Comparison of ENCODE assay signal across 8 mouse cellular contexts in the genomic region with DNA sequence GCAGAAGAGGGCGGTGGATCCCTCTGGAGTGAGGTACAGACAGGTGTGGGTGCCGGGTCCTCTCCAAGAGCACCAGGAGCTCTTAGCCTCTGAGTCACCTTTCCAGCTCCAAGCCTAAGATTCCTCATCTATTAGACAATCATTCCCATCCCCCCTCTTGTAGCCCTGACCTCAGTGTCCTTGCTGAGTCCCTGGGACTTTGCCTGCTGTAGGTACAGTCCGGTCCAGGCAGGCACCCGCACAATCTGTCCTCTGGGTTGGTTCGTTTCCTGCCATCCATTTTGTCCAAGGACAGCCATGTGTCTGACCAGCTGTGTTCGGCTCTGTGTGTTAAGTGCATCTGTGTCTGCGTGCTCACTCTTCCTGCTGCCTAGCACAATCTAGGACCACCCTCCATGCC. TPM values are rescaled to one million over a fixed set of nuclear protein-coding genes. Genes with fewer than 3 reads are reported as not detected.
DNase-seq lines count a peak whose midpoint lies in the region; ATAC-seq and TF ChIP-seq lines count a peak whose summit lies in the region.

No protein-coding gene starts in this region.

- H3K9me3 ChIP-seq in heart, embryonic 16.5 days (replicated peaks; ENCODE audit: control insufficient read depth, low read length) = no peaks in the 10 kb centered on the region; the same call in 1 of the 2 replicates
- no peaks in the 10 kb centered on the region for H3K9me3 ChIP-seq in ES-Bruce4 (replicated peaks; ENCODE audit: control insufficient read depth, insufficient read depth, low read length, poor library complexity, severe bottlenecking)
- no peaks in the 10 kb centered on the region for H3K9me3 ChIP-seq in embryonic facial prominence, embryonic 12.5 days
- no peaks in the 10 kb centered on the region for H3K9me3 ChIP-seq in limb, embryonic 12.5 days

- H3K4me3 ChIP-seq in heart, embryonic 16.5 days (ENCODE audit: low read length) = no peak overlapping the region
- H3K4me3 ChIP-seq in ES-Bruce4 (ENCODE audit: low read depth, low read length) = peak overlapping the region; percentile 14
- no peak overlapping the region for H3K4me3 ChIP-seq in embryonic facial prominence, embryonic 12.5 days
- no peak overlapping the region for H3K4me3 ChIP-seq in limb, embryonic 12.5 days (replicated peaks)

- no peak for TF ChIP-seq POLR2A in ES-Bruce4 (IDR thresholded peaks at IDR 0.05; ENCODE audit: insufficient read depth, low read length)

- no peaks in the 10 kb centered on the region for H3K27me3 ChIP-seq in heart, embryonic 16.5 days (ENCODE audit: control insufficient read depth, insufficient read depth, low read length)
- H3K27me3 ChIP-seq in ES-Bruce4 (ENCODE audit: control insufficient read depth, insufficient read depth, low read length, poor library complexity, severe bottlenecking) = no peaks in the 10 kb centered on the region
- H3K27me3 ChIP-seq in embryonic facial prominence, embryonic 12.5 days = no peaks in the 10 kb centered on the region
- no peaks in the 10 kb centered on the region for H3K27me3 ChIP-seq in limb, embryonic 12.5 days

- 65% methylated on average over 7 of the region's 7 CpGs for WGBS in heart, embryonic 16.5 days
- WGBS in embryonic facial prominence, embryonic 12.5 days = 71% methylated on average over 7 of the region's 7 CpGs
- WGBS in limb, embryonic 12.5 days = 82% methylated on average over 7 of the region's 7 CpGs

- peaks cover 20% of the 10 kb centered on the region for H3K36me3 ChIP-seq in heart, embryonic 16.5 days (ENCODE audit: control insufficient read depth, insufficient read depth)
- peaks cover 27% of the 10 kb centered on the region for H3K36me3 ChIP-seq in ES-Bruce4 (ENCODE audit: control insufficient read depth, insufficient read depth, low read length, poor library complexity, severe bottlenecking)
- peaks cover 33% of the 10 kb centered on the region for H3K36me3 ChIP-seq in embryonic facial prominence, embryonic 12.5 days
- peaks cover 38% of the 10 kb centered on the region for H3K36me3 ChIP-seq in limb, embryonic 12.5 days

- TF ChIP-seq CTCF in ES-Bruce4 (IDR thresholded peaks at IDR 0.05; ENCODE audit: low read depth, low read length) = peak; percentile 32

- H3K4me1 ChIP-seq in heart, embryonic 16.5 days (ENCODE audit: control insufficient read depth, insufficient read depth, low read length) = peaks cover 11% of the 10 kb centered on the region
- H3K4me1 ChIP-seq in ES-Bruce4 (ENCODE audit: control insufficient read depth, insufficient read depth, low read length) = peaks cover 2% of the 10 kb centered on the region
- peaks cover 12% of the 10 kb centered on the region; the same call in 1 of the 2 replicates for H3K4me1 ChIP-seq in embryonic facial prominence, embryonic 12.5 days
- H3K4me1 ChIP-seq in limb, embryonic 12.5 days (replicated peaks) = peaks cover 13% of the 10 kb centered on the region

- no peak for DNase-seq in heart, postnatal 25 days (ENCODE audit: low spot score)
- DNase-seq in layer of hippocampus, postnatal 25 days (ENCODE audit: extremely low spot score in 1 of 2, low spot score in 1 of 2) = no peak

- peak overlapping the region; percentile 63 for H3K27ac ChIP-seq in heart, embryonic 16.5 days (ENCODE audit: low read length)
- H3K27ac ChIP-seq in ES-Bruce4 (ENCODE audit: insufficient read depth, low read length) = peak overlapping the region; percentile 71
- peak overlapping the region; percentile 69 for H3K27ac ChIP-seq in embryonic facial prominence, embryonic 12.5 days
- H3K27ac ChIP-seq in limb, embryonic 12.5 days = peak overlapping the region; percentile 88

- peak; percentile 71; the same call in 1 of the 2 replicates for TF ChIP-seq EP300 in ES-Bruce4 (IDR thresholded peaks at IDR 0.05; ENCODE audit: insufficient read depth, low read depth, low read length)

- ATAC-seq in heart, embryonic 16.5 days (replicated peaks; ENCODE audit: extremely low read depth, insufficient read depth, low FRiP score) = 0 out of 2 replicates have a peak, but pooled peaks have one; percentile 1
- 0 out of 2 replicates have a peak, but pooled peaks have one; percentile 12 for ATAC-seq in embryonic facial prominence, embryonic 12.5 days (ENCODE audit: insufficient number of reproducible peaks, insufficient read depth, low FRiP score, low TSS enrichment)
- ATAC-seq in limb, embryonic 12.5 days (ENCODE audit: insufficient number of reproducible peaks, insufficient read depth, low FRiP score, low TSS enrichment, low read depth) = 0 out of 2 replicates have a peak, but pooled peaks have one; percentile 20
- ATAC-seq in erythroid progenitor cell, adult 5-6 weeks (replicated peaks; ENCODE audit: low FRiP score, poor library complexity, severe bottlenecking) = no peak
- no peak for ATAC-seq in cerebellum, adult (ENCODE audit: insufficient number of reproducible peaks, low FRiP score, low TSS enrichment)

- no peak overlapping the region for H3K9ac ChIP-seq in heart, embryonic 16.5 days (ENCODE audit: low read length)
- peak overlapping the region; percentile 2; the same call in 1 of the 2 replicates for H3K9ac ChIP-seq in ES-Bruce4 (ENCODE audit: low read depth, poor library complexity, severe bottlenecking)
- H3K9ac ChIP-seq in embryonic facial prominence, embryonic 12.5 days = no peak overlapping the region
- H3K9ac ChIP-seq in limb, embryonic 12.5 days (replicated peaks) = no peak overlapping the region

- H3K4me2 ChIP-seq in heart, embryonic 16.5 days (ENCODE audit: low read depth, low read length) = no peak overlapping the region
- no peak overlapping the region for H3K4me2 ChIP-seq in embryonic facial prominence, embryonic 12.5 days (replicated peaks)
- no peak overlapping the region; the same call in 1 of the 2 replicates for H3K4me2 ChIP-seq in limb, embryonic 12.5 days

- intact Hi-C loops in heart, postnatal 25 days (cut with DNase I) = no loop called here

RNA-seq across cellular contexts. Expression of a gene that starts 12.5 kb away (rescaled TPM):
- 19.7 and 21.5 TPM in 2 replicates for polyA plus RNA-seq in heart, embryonic 16.5 days (2015; fragmentation: Nextera tagmentation; extraction: Ambion mirVana)
- 1 to 10 TPM; 5.7 to 6.0 TPM for total RNA-seq in heart, postnatal 25 days (2021)
- polyA plus RNA-seq in ES-Bruce4 (2011; ENCODE audit: insufficient read depth, insufficient read length, low read depth, missing spikeins) = 35.9 and 39.3 TPM in 2 replicates
- 32.8 and 34.6 TPM in 2 replicates for polyA plus RNA-seq in embryonic facial prominence, embryonic 12.5 days (2016; fragmentation: Nextera tagmentation; extraction: Ambion mirVana)
- 35.2 and 35.3 TPM in 2 replicates for polyA plus RNA-seq in limb, embryonic 12.5 days (2016; fragmentation: Nextera tagmentation; extraction: Ambion mirVana)
- 4.0 and 9.6 TPM in 2 replicates for total RNA-seq in erythroid progenitor cell, adult 5-6 weeks (2015; ENCODE audit: low replicate concordance)
- 1.6 and 4.1 TPM in 2 replicates for total RNA-seq in erythroid progenitor cell, adult 5-6 weeks (2017; ENCODE audit: low replicate concordance)
- total RNA-seq in layer of hippocampus, postnatal 25 days (2021) = 10 to 100 TPM; 27.9 to 28.0 TPM

RNA-seq across cellular contexts. Expression of a gene that starts 16.3 kb away (rescaled TPM):
- polyA plus RNA-seq in heart, embryonic 16.5 days (2015; fragmentation: Nextera tagmentation; extraction: Ambion mirVana) = 4.9 and 5.8 TPM in 2 replicates
- 1 to 10 TPM; 5.8 to 7.7 TPM for total RNA-seq in heart, postnatal 25 days (2021)
- 5.2 and 6.0 TPM in 2 replicates for polyA plus RNA-seq in ES-Bruce4 (2011; ENCODE audit: insufficient read depth, insufficient read length, low read depth, missing spikeins)
- polyA plus RNA-seq in embryonic facial prominence, embryonic 12.5 days (2016; fragmentation: Nextera tagmentation; extraction: Ambion mirVana) = 6.1 and 6.2 TPM in 2 replicates
- polyA plus RNA-seq in limb, embryonic 12.5 days (2016; fragmentation: Nextera tagmentation; extraction: Ambion mirVana) = 7.6 and 9.2 TPM in 2 replicates
- total RNA-seq in erythroid progenitor cell, adult 5-6 weeks (2015; ENCODE audit: low replicate concordance) = 17.6 TPM in 1 of 2 replicates, not detected in the other
- total RNA-seq in erythroid progenitor cell, adult 5-6 weeks (2017; ENCODE audit: low replicate concordance) = 2.9 TPM in 1 of 2 replicates, not detected in the other
- total RNA-seq in layer of hippocampus, postnatal 25 days (2021) = 10 to 100 TPM in 1 of 2 experiments, 1 to 10 TPM in 1; 9.3 to 12.3 TPM

RNA-seq across cellular contexts. Expression of a gene that starts 27.9 kb away (rescaled TPM):
- 1.4 and 2.0 TPM in 2 replicates for polyA plus RNA-seq in heart, embryonic 16.5 days (2015; fragmentation: Nextera tagmentation; extraction: Ambion mirVana)
- total RNA-seq in heart, postnatal 25 days (2021) = 1 to 10 TPM; 5.4 to 6.1 TPM
- 4.5 and 4.9 TPM in 2 replicates for polyA plus RNA-seq in ES-Bruce4 (2011; ENCODE audit: insufficient read depth, insufficient read length, low read depth, missing spikeins)
- 3.6 and 5.2 TPM in 2 replicates for polyA plus RNA-seq in embryonic facial prominence, embryonic 12.5 days (2016; fragmentation: Nextera tagmentation; extraction: Ambion mirVana)
- 5.1 and 6.2 TPM in 2 replicates for polyA plus RNA-seq in limb, embryonic 12.5 days (2016; fragmentation: Nextera tagmentation; extraction: Ambion mirVana)
- not detected in 2 replicates for total RNA-seq in erythroid progenitor cell, adult 5-6 weeks (2015; ENCODE audit: low replicate concordance)
- total RNA-seq in erythroid progenitor cell, adult 5-6 weeks (2017; ENCODE audit: low replicate concordance) = 0.51 and 2.9 TPM in 2 replicates
- 10 to 100 TPM; 14.1 to 15.1 TPM for total RNA-seq in layer of hippocampus, postnatal 25 days (2021)

RNA-seq across cellular contexts. Expression of a gene that starts 59.0 kb away (rescaled TPM):
- polyA plus RNA-seq in heart, embryonic 16.5 days (2015; fragmentation: Nextera tagmentation; extraction: Ambion mirVana) = 142 and 151 TPM in 2 replicates
- 10 to 100 TPM; 47.8 to 59.0 TPM for total RNA-seq in heart, postnatal 25 days (2021)
- 110 and 121 TPM in 2 replicates for polyA plus RNA-seq in ES-Bruce4 (2011; ENCODE audit: insufficient read depth, insufficient read length, low read depth, missing spikeins)
- polyA plus RNA-seq in embryonic facial prominence, embryonic 12.5 days (2016; fragmentation: Nextera tagmentation; extraction: Ambion mirVana) = 208 and 219 TPM in 2 replicates
- polyA plus RNA-seq in limb, embryonic 12.5 days (2016; fragmentation: Nextera tagmentation; extraction: Ambion mirVana) = 199 and 203 TPM in 2 replicates
- 59.5 and 114 TPM in 2 replicates for total RNA-seq in erythroid progenitor cell, adult 5-6 weeks (2015; ENCODE audit: low replicate concordance)
- 60.1 and 88.2 TPM in 2 replicates for total RNA-seq in erythroid progenitor cell, adult 5-6 weeks (2017; ENCODE audit: low replicate concordance)
- total RNA-seq in layer of hippocampus, postnatal 25 days (2021) = 10 to 100 TPM; 54.5 to 58.6 TPM

Comparison
In these comparisons a context has a peak if more than half of its experiments do, and no peak if none do; other contexts are left out.
1. ATAC-seq: peak in heart, embryonic 16.5 days (single experiment), embryonic facial prominence, embryonic 12.5 days (single experiment) and limb, embryonic 12.5 days (single experiment); none in erythroid progenitor cell, adult 5-6 weeks (single experiment) and cerebellum, adult (single experiment).
2. Peak in every context shown above with its lines, with median percentiles within 50 percentile points of each other: H3K27ac ChIP-seq.